ENCODE assay signal across 23 mouse cellular contexts in genomic region chr11:34372224-34372623, GRCm38 (mm10). TPM values are rescaled to one million over a fixed set of nuclear protein-coding genes. Genes with fewer than 3 reads are reported as not detected.
DNase-seq lines count a peak whose midpoint lies in the region; ATAC-seq and TF ChIP-seq lines count a peak whose summit lies in the region.
"Had no signal": no experiment of that assay in that cellular context is flagged by ENCODE, and none has a peak within 500 bp of the region (broad histone marks: within the 10 kb centered on the region; RNA-seq: fewer than 3 reads in every experiment).

No protein-coding gene starts in this region.

- intact Hi-C loops in gastrocnemius, adult 2 months (cut with DNase I), result no loop called here

- H3K9me3 ChIP-seq in hindbrain, postnatal 0 days (ENCODE audit: low read length), result no peaks in the 10 kb centered on the region
- H3K9me3 ChIP-seq in hindbrain, embryonic 10.5 days, result no peaks in the 10 kb centered on the region
- H3K9me3 ChIP-seq: embryonic facial prominence, embryonic 10.5 days; heart, embryonic 13.5 days; hindbrain, embryonic 13.5 days; intestine, embryonic 15.5 days had no signal

- no peak overlapping the region for H3K4me3 ChIP-seq in hindbrain, postnatal 0 days (ENCODE audit: low read length)
- H3K4me3 ChIP-seq in hindbrain, embryonic 10.5 days, result no peak overlapping the region
- H3K4me3 ChIP-seq in gastrocnemius, adult 2 months, result no peak overlapping the region
- H3K4me3 ChIP-seq: embryonic facial prominence, embryonic 10.5 days; heart, embryonic 13.5 days; hindbrain, embryonic 13.5 days; intestine, embryonic 15.5 days had no signal

- H3K4me2 ChIP-seq in hindbrain, postnatal 0 days (ENCODE audit: low read depth, low read length), result no peak overlapping the region
- H3K4me2 ChIP-seq: heart, embryonic 13.5 days; hindbrain, embryonic 13.5 days; intestine, embryonic 15.5 days had no signal

- no peak overlapping the region for H3K9ac ChIP-seq in hindbrain, postnatal 0 days (replicated peaks; ENCODE audit: low read length)
- H3K9ac ChIP-seq: heart, embryonic 13.5 days; hindbrain, embryonic 13.5 days; intestine, embryonic 15.5 days had no signal

- H3K27me3 ChIP-seq in hindbrain, postnatal 0 days (ENCODE audit: insufficient read depth, low read length), result no peaks in the 10 kb centered on the region
- H3K27me3 ChIP-seq in hindbrain, embryonic 10.5 days (ENCODE audit: insufficient read depth, poor library complexity, severe bottlenecking), result no peaks in the 10 kb centered on the region
- H3K27me3 ChIP-seq: heart, embryonic 13.5 days; hindbrain, embryonic 13.5 days; intestine, embryonic 15.5 days had no signal

- ATAC-seq in hindbrain, postnatal 0 days, result 0 out of 2 replicates have a peak, but pooled peaks have one; percentile 21
- ATAC-seq in megakaryocyte progenitor cell, adult 5-6 weeks (replicated peaks; ENCODE audit: poor library complexity), result peak; percentile 64
- ATAC-seq: CD4-positive, CD25-positive, alpha-beta regulatory T cell, adult 4 months; forebrain, embryonic 14.5 days; intestine, embryonic 15.5 days had no signal

- no peak for DNase-seq in hindbrain, postnatal 0 days (ENCODE audit: low spot score)
- DNase-seq in hindbrain, embryonic 10.5 days (ENCODE audit: low spot score), result no peak
- DNase-seq in MEL-GATA-1-ER (ENCODE audit: extremely low read depth, low read depth), result peak; percentile 18
- DNase-seq in right cerebral cortex, postnatal 25 days, result no peak
- DNase-seq in gastrocnemius, adult 2 months, result no peak
- DNase-seq: adrenal gland, adult 8-10 months; adrenal gland, postnatal 36 days; B cell, adult 2 months; cerebellum, adult 11-12 months; cerebellum, adult 9-10 months; cerebellum, postnatal 36 days; gastrocnemius, postnatal 10 days; heart, postnatal 4 days; kidney, adult 18-20 months had no signal

- no peaks in the 10 kb centered on the region for H3K36me3 ChIP-seq in hindbrain, postnatal 0 days (ENCODE audit: insufficient read depth, low read length)
- no peaks in the 10 kb centered on the region for H3K36me3 ChIP-seq in hindbrain, embryonic 10.5 days
- H3K36me3 ChIP-seq: embryonic facial prominence, embryonic 10.5 days; heart, embryonic 13.5 days; hindbrain, embryonic 13.5 days; intestine, embryonic 15.5 days had no signal

- no peak for TF ChIP-seq CTCF in hindbrain, postnatal 0 days (IDR thresholded peaks at IDR 0.05; ENCODE audit: low read depth)
- no peak for TF ChIP-seq CTCF in gastrocnemius, adult 2 months (IDR thresholded peaks at IDR 0.05)

- no peak overlapping the region for H3K27ac ChIP-seq in hindbrain, postnatal 0 days
- H3K27ac ChIP-seq in hindbrain, embryonic 10.5 days, result no peak overlapping the region
- no peak overlapping the region for H3K27ac ChIP-seq in gastrocnemius, adult 2 months
- H3K27ac ChIP-seq: embryonic facial prominence, embryonic 10.5 days; heart, embryonic 13.5 days; hindbrain, embryonic 13.5 days; intestine, embryonic 15.5 days had no signal

- WGBS in hindbrain, postnatal 0 days, result 83% methylated on average over 4 of the region's 4 CpGs
- WGBS in hindbrain, embryonic 10.5 days, result 87% methylated on average over 4 of the region's 4 CpGs

- H3K4me1 ChIP-seq in hindbrain, postnatal 0 days (ENCODE audit: insufficient read depth, low read length), result no peaks in the 10 kb centered on the region
- H3K4me1 ChIP-seq in hindbrain, embryonic 10.5 days (replicated peaks), result no peaks in the 10 kb centered on the region
- H3K4me1 ChIP-seq: embryonic facial prominence, embryonic 10.5 days; intestine, embryonic 15.5 days had no signal

RNA-seq across cellular contexts. Expression of gene Fam196b, which starts 57.6 kb away (rescaled TPM):
- total RNA-seq in hindbrain, postnatal 0 days (2014; rRNA removed), result 6.3 and 6.8 TPM in 2 replicates
- 1.9 and 2.1 TPM in 2 replicates for polyA plus RNA-seq in hindbrain, postnatal 0 days (2015; fragmentation: Nextera tagmentation; extraction: Ambion mirVana)
- polyA plus RNA-seq in hindbrain, embryonic 10.5 days (2016; fragmentation: Nextera tagmentation; extraction: Ambion mirVana), result 1.3 and 1.6 TPM in 2 replicates
- total RNA-seq in megakaryocyte progenitor cell, adult 5-6 weeks (2015), result not detected in 2 replicates
- total RNA-seq in megakaryocyte progenitor cell, adult 5-6 weeks (2017), result 0.07 TPM in 1 of 2 replicates, not detected in the other
- 1 to 10 TPM in 1 of 2 experiments, under 1 TPM in 1; 0.31 to 1.2 TPM for total RNA-seq in gastrocnemius, adult 2 months (2021)
- total RNA-seq: heart, adult 8-10 months had no signal
- polyA plus RNA-seq: heart, postnatal 0 days had no signal
